Mouse (Mus musculus) adrenal gland, adult (tissue): ENCODE results near the gene Scamp3.

Experiments
- DNase-seq, 2 experiments: peaks; one replicate each; pipeline ENCODE4 v3.0.0; 2022 to 2023; ENCODE audit warnings: low spot score in 1 of 2; ENCODE audit not compliant: inconsistent age in 2 of 2

The Scamp3 gene

GRCm38 (mm10) chr3:89225918-89226317 lies 48.6 kb downstream of the Scamp3 start:
- DNase-seq = no peak

- DNase-seq = no peak
Measured at GRCm38 (mm10) chr3:89226361-89226760, 49.1 kb downstream of the Scamp3 start.

- peak in 1 of 2 experiments; percentile 40 for DNase-seq
Measured at GRCm38 (mm10) chr3:89226900-89227299, 49.6 kb downstream of the Scamp3 start, which contains the start of gene Mtx1. Gene Mtx1 (minus strand): TSS chr3:89227088.

GRCm38 (mm10) chr3:89227307-89228179 lies 50.3 kb downstream of the Scamp3 start:
- DNase-seq = peak; percentile 90 to 92

- DNase-seq = peak; percentile 87 to 96
Measured at GRCm38 (mm10) chr3:89228180-89228549, 50.9 kb downstream of the Scamp3 start.

- no peak for DNase-seq
Measured at GRCm38 (mm10) chr3:89228836-89229235, 51.6 kb downstream of the Scamp3 start, which contains the start of gene Muc1. Gene Muc1 (plus strand): TSS chr3:89229057.

- DNase-seq = no peak
Measured at GRCm38 (mm10) chr3:89229276-89229675, 52.0 kb downstream of the Scamp3 start.

- no peak for DNase-seq
Measured at GRCm38 (mm10) chr3:89230561-89230960, 53.3 kb downstream of the Scamp3 start.

GRCm38 (mm10) chr3:89231345-89231744 lies 54.1 kb downstream of the Scamp3 start:
- no peak for DNase-seq

GRCm38 (mm10) chr3:89231772-89232275 lies 54.6 kb downstream of the Scamp3 start:
- DNase-seq = no peak
